Comparison of ENCODE assay signal across 8 mouse cellular contexts in genomic region chr3:32364195-32364594, GRCm38 (mm10). TPM values are rescaled to one million over a fixed set of nuclear protein-coding genes. Genes with fewer than 3 reads are reported as not detected.
DNase-seq lines count a peak whose midpoint lies in the region; ATAC-seq and TF ChIP-seq lines count a peak whose summit lies in the region.

No protein-coding gene starts in this region.

- no peak overlapping the region for H3K27ac ChIP-seq in liver, embryonic 12.5 days
- H3K27ac ChIP-seq in liver, postnatal 0 days (ENCODE audit: low read depth) = no peak overlapping the region
- H3K27ac ChIP-seq in bone marrow macrophage, adult 2 months (ENCODE audit: insufficient read depth, low read depth, low read length) = peak overlapping the region; percentile 84
- H3K27ac ChIP-seq in hindbrain, embryonic 11.5 days (ENCODE audit: low read depth, low read length) = no peak overlapping the region
- no peak overlapping the region; the same call in 1 of the 2 replicates for H3K27ac ChIP-seq in neural tube, embryonic 13.5 days (replicated peaks)

- H3K4me3 ChIP-seq in liver, embryonic 12.5 days = no peak overlapping the region
- H3K4me3 ChIP-seq in liver, postnatal 0 days (ENCODE audit: low read depth, low read length) = no peak overlapping the region
- peak overlapping the region; percentile 69 for H3K4me3 ChIP-seq in bone marrow macrophage, adult 2 months (ENCODE audit: insufficient read depth, low read length)
- peak overlapping the region; percentile 69 for H3K4me3 ChIP-seq in hindbrain, embryonic 11.5 days (ENCODE audit: low read depth, low read length)
- peak overlapping the region; percentile 85 for H3K4me3 ChIP-seq in neural tube, embryonic 13.5 days

- peaks cover 36% of the 10 kb centered on the region for H3K27me3 ChIP-seq in liver, embryonic 12.5 days (replicated peaks)
- no peaks in the 10 kb centered on the region for H3K27me3 ChIP-seq in liver, postnatal 0 days (ENCODE audit: insufficient read depth, low read length)
- no peaks in the 10 kb centered on the region for H3K27me3 ChIP-seq in hindbrain, embryonic 11.5 days (ENCODE audit: control insufficient read depth, insufficient read depth, low read length)
- H3K27me3 ChIP-seq in neural tube, embryonic 13.5 days = no peaks in the 10 kb centered on the region

- TF ChIP-seq EP300 in liver, postnatal 0 days (IDR thresholded peaks at IDR 0.05; ENCODE audit: low read depth) = no peak

- no peaks in the 10 kb centered on the region for H3K9me3 ChIP-seq in liver, embryonic 12.5 days (replicated peaks)
- H3K9me3 ChIP-seq in liver, postnatal 0 days (ENCODE audit: low read length) = no peaks in the 10 kb centered on the region
- H3K9me3 ChIP-seq in hindbrain, embryonic 11.5 days (ENCODE audit: control insufficient read depth, low read length) = no peaks in the 10 kb centered on the region
- H3K9me3 ChIP-seq in neural tube, embryonic 13.5 days = no peaks in the 10 kb centered on the region

- TF ChIP-seq CTCF in liver, postnatal 0 days (IDR thresholded peaks at IDR 0.05; ENCODE audit: low read depth) = no peak
- TF ChIP-seq CTCF in bone marrow macrophage, adult 2 months (IDR thresholded peaks at IDR 0.05; ENCODE audit: low read depth, low read length) = no peak

- H3K9ac ChIP-seq in liver, embryonic 12.5 days = no peak overlapping the region
- no peak overlapping the region for H3K9ac ChIP-seq in liver, postnatal 0 days (replicated peaks)
- 0 out of 2 replicates have a peak overlapping the region, but pooled peaks have one; percentile 19 for H3K9ac ChIP-seq in hindbrain, embryonic 11.5 days (ENCODE audit: low read depth, low read length)
- H3K9ac ChIP-seq in neural tube, embryonic 13.5 days = peak overlapping the region; percentile 90

- no peaks in the 10 kb centered on the region for H3K36me3 ChIP-seq in liver, embryonic 12.5 days
- no peaks in the 10 kb centered on the region for H3K36me3 ChIP-seq in liver, postnatal 0 days (replicated peaks; ENCODE audit: insufficient read depth, low read length)
- no peaks in the 10 kb centered on the region for H3K36me3 ChIP-seq in hindbrain, embryonic 11.5 days (ENCODE audit: control insufficient read depth, insufficient read depth, low read length)
- 0 out of 2 replicates have a peak, but pooled peaks cover under 1% of the 10 kb centered on the region for H3K36me3 ChIP-seq in neural tube, embryonic 13.5 days

- no peak for ATAC-seq in liver, embryonic 12.5 days
- no peak for ATAC-seq in liver, postnatal 0 days
- ATAC-seq in hindbrain, embryonic 11.5 days (ENCODE audit: low FRiP score) = no peak
- ATAC-seq in neural tube, embryonic 13.5 days (ENCODE audit: low read depth) = no peak
- ATAC-seq in inflammation-experienced regulatory T-cells, adult 6 months = no peak

- peaks cover 18% of the 10 kb centered on the region for H3K4me1 ChIP-seq in liver, embryonic 12.5 days
- H3K4me1 ChIP-seq in liver, postnatal 0 days (ENCODE audit: insufficient read depth) = peaks cover 6% of the 10 kb centered on the region; the same call in 1 of the 2 replicates
- peaks cover 27% of the 10 kb centered on the region for H3K4me1 ChIP-seq in bone marrow macrophage, adult 2 months (ENCODE audit: control insufficient read depth, insufficient read depth, low read length)
- no peaks in the 10 kb centered on the region for H3K4me1 ChIP-seq in hindbrain, embryonic 11.5 days (replicated peaks; ENCODE audit: control insufficient read depth, insufficient read depth, low read length)
- H3K4me1 ChIP-seq in neural tube, embryonic 13.5 days (replicated peaks) = peaks cover 51% of the 10 kb centered on the region

- TF ChIP-seq POLR2A in bone marrow macrophage, adult 2 months (IDR thresholded peaks at IDR 0.05; ENCODE audit: borderline replicate concordance, low read depth, low read length) = no peak

- no peak for DNase-seq in liver, postnatal 0 days
- DNase-seq in hindbrain, embryonic 11.5 days (ENCODE audit: low spot score) = peak; percentile 24
- DNase-seq in spleen, postnatal 14 days (ENCODE audit: low spot score in 2 of 2) = no peak
- no peak for DNase-seq in urinary bladder, adult 18-20 months (ENCODE audit: low spot score in 2 of 2)

- H3K4me2 ChIP-seq in liver, embryonic 12.5 days = peak overlapping the region; percentile 18; the same call in 1 of the 2 replicates
- no peak overlapping the region for H3K4me2 ChIP-seq in liver, postnatal 0 days (ENCODE audit: low read depth, low read length)
- peak overlapping the region; percentile 55 for H3K4me2 ChIP-seq in hindbrain, embryonic 11.5 days (replicated peaks; ENCODE audit: low read depth, low read length)
- peak overlapping the region; percentile 80 for H3K4me2 ChIP-seq in neural tube, embryonic 13.5 days

- WGBS in liver, embryonic 12.5 days (ENCODE audit: insufficient replicate concordance) = 76% methylated on average over 4 of the region's 4 CpGs
- 59% methylated on average over 4 of the region's 4 CpGs for WGBS in liver, postnatal 0 days (ENCODE audit: insufficient replicate concordance)
- WGBS in hindbrain, embryonic 11.5 days = 45% methylated on average over 4 of the region's 4 CpGs
- WGBS in neural tube, embryonic 13.5 days = 35% methylated on average over 4 of the region's 4 CpGs

RNA-seq across cellular contexts. Expression of gene Zmat3, which starts 1.6 kb away (rescaled TPM):
- polyA plus RNA-seq in liver, embryonic 12.5 days (2016; fragmentation: Nextera tagmentation; extraction: Ambion mirVana) = 0.82 and 0.91 TPM in 2 replicates
- 0.62 and 0.73 TPM in 2 replicates for polyA plus RNA-seq in liver, postnatal 0 days (2015; fragmentation: Nextera tagmentation; extraction: Ambion mirVana)
- 10.0 and 11.6 TPM in 2 replicates for polyA plus RNA-seq in bone marrow macrophage, adult 2 months (2012; ENCODE audit: insufficient read depth, insufficient read length, missing spikeins)
- polyA plus RNA-seq in hindbrain, embryonic 11.5 days (2014; fragmentation: Nextera tagmentation; extraction: Ambion mirVana) = 10.7 and 11.6 TPM in 2 replicates
- polyA plus RNA-seq in neural tube, embryonic 13.5 days (2015; fragmentation: Nextera tagmentation; extraction: Ambion mirVana) = 7.5 and 8.1 TPM in 2 replicates
- 1 to 10 TPM; 4.7 to 9.1 (median 5.8) TPM for polyA plus RNA-seq in inflammation-experienced regulatory T-cells, adult 6 months (2017; shearing (Covaris generic))

RNA-seq across cellular contexts. Expression of gene Pik3ca, which starts 33.3 kb away (rescaled TPM):
- 4.6 and 5.6 TPM in 2 replicates for polyA plus RNA-seq in liver, embryonic 12.5 days (2016; fragmentation: Nextera tagmentation; extraction: Ambion mirVana)
- 3.4 and 3.9 TPM in 2 replicates for polyA plus RNA-seq in liver, postnatal 0 days (2015; fragmentation: Nextera tagmentation; extraction: Ambion mirVana)
- 45.1 and 49.7 TPM in 2 replicates for polyA plus RNA-seq in bone marrow macrophage, adult 2 months (2012; ENCODE audit: insufficient read depth, insufficient read length, missing spikeins)
- 17.8 and 21.6 TPM in 2 replicates for polyA plus RNA-seq in hindbrain, embryonic 11.5 days (2014; fragmentation: Nextera tagmentation; extraction: Ambion mirVana)
- polyA plus RNA-seq in neural tube, embryonic 13.5 days (2015; fragmentation: Nextera tagmentation; extraction: Ambion mirVana) = 11.8 and 14.5 TPM in 2 replicates
- 10 to 100 TPM; 14.7 to 27.5 (median 17.2) TPM for polyA plus RNA-seq in inflammation-experienced regulatory T-cells, adult 6 months (2017; shearing (Covaris generic))

Comparison
In these comparisons a context has a peak if more than half of its experiments do, and no peak if none do; other contexts are left out.
1. H3K4me3 ChIP-seq: peak in bone marrow macrophage, adult 2 months (single experiment), hindbrain, embryonic 11.5 days (single experiment) and neural tube, embryonic 13.5 days (single experiment); none in liver, embryonic 12.5 days (single experiment) and liver, postnatal 0 days (single experiment).
2. H3K9ac ChIP-seq: peak in hindbrain, embryonic 11.5 days (single experiment) and neural tube, embryonic 13.5 days (single experiment); none in liver, embryonic 12.5 days (single experiment) and liver, postnatal 0 days (single experiment).